In genomic region chr4:62525489-62525811, GRCm38 (mm10) we compare ENCODE assay signal across 8 mouse cellular contexts. TPM values are rescaled to one million over a fixed set of nuclear protein-coding genes. Genes with fewer than 3 reads are reported as not detected.
A peak's percentile ranks its signal among the peaks of the same experiment; 100 is the strongest.
DNase-seq lines count a peak whose midpoint lies in the region; ATAC-seq and TF ChIP-seq lines count a peak whose summit lies in the region.

No protein-coding gene starts in this region.

- H3K4me1 ChIP-seq in cerebellum, adult 2 months (ENCODE audit: control insufficient read depth, insufficient read depth, low read length), result peaks cover 3% of the 10 kb centered on the region; the same call in 1 of the 2 replicates
- peaks cover 2% of the 10 kb centered on the region; the same call in 1 of the 2 replicates for H3K4me1 ChIP-seq in neural tube, embryonic 11.5 days (ENCODE audit: control insufficient read depth, insufficient read depth, low read length)
- H3K4me1 ChIP-seq in liver, embryonic 12.5 days, result peaks cover 51% of the 10 kb centered on the region

- no peak for TF ChIP-seq CTCF in cerebellum, adult 2 months (IDR thresholded peaks at IDR 0.05; ENCODE audit: borderline replicate concordance, insufficient read depth, low read depth, low read length)

- no peak for DNase-seq in cerebellum, adult 2 months
- no peak for DNase-seq in cerebellum, postnatal 25 days
- no peak for DNase-seq in neural tube, embryonic 11.5 days (ENCODE audit: low spot score)
- no peak for DNase-seq in neural tube, embryonic 10.5 days (ENCODE audit: extremely low spot score, low spot score)
- DNase-seq in adrenal gland, adult 18-20 months (ENCODE audit: low spot score in 2 of 2), result no peak
- DNase-seq in left cerebral cortex, postnatal 14 days (ENCODE audit: low spot score in 2 of 2), result no peak
- DNase-seq in adrenal gland, postnatal 4 days (ENCODE audit: low spot score in 2 of 2), result no peak

- no peaks in the 10 kb centered on the region for H3K9me3 ChIP-seq in neural tube, embryonic 11.5 days (ENCODE audit: control insufficient read depth, low read length)
- H3K9me3 ChIP-seq in liver, embryonic 12.5 days (replicated peaks), result no peaks in the 10 kb centered on the region

- TF ChIP-seq POLR2A in cerebellum, adult 2 months (IDR thresholded peaks at IDR 0.05; ENCODE audit: borderline replicate concordance, insufficient read depth, low read length), result no peak

- WGBS in cerebellum, adult 2 months, result under 1% methylated on average over 10 of the region's 10 CpGs
- WGBS in neural tube, embryonic 11.5 days, result under 1% methylated on average over 10 of the region's 10 CpGs
- 2% methylated on average over 10 of the region's 10 CpGs for WGBS in liver, embryonic 12.5 days (ENCODE audit: insufficient replicate concordance)

- H3K4me2 ChIP-seq in neural tube, embryonic 11.5 days (ENCODE audit: low read depth), result peak overlapping the region; percentile 30
- peak overlapping the region; percentile 80 for H3K4me2 ChIP-seq in liver, embryonic 12.5 days

- no peak for ATAC-seq in neural tube, embryonic 11.5 days (ENCODE audit: insufficient read depth, low FRiP score, low TSS enrichment)
- no peak for ATAC-seq in liver, embryonic 12.5 days

- H3K4me3 ChIP-seq in cerebellum, adult 2 months (replicated peaks; ENCODE audit: insufficient read depth, low read depth, low read length), result peak overlapping the region; percentile 94
- H3K4me3 ChIP-seq in neural tube, embryonic 11.5 days (ENCODE audit: low read depth, low read length), result peak overlapping the region; percentile 81
- H3K4me3 ChIP-seq in liver, embryonic 12.5 days, result peak overlapping the region; percentile 96

- H3K9ac ChIP-seq in neural tube, embryonic 11.5 days (ENCODE audit: low read length), result no peak overlapping the region; the same call in 1 of the 2 replicates
- no peak overlapping the region for H3K9ac ChIP-seq in liver, embryonic 12.5 days

- intact Hi-C loops in left cerebral cortex, postnatal 14 days (cut with DNase I), result no loop called here

- H3K27me3 ChIP-seq in cerebellum, adult 2 months (ENCODE audit: control insufficient read depth, insufficient read depth, low read length), result no peaks in the 10 kb centered on the region
- no peaks in the 10 kb centered on the region for H3K27me3 ChIP-seq in neural tube, embryonic 11.5 days (ENCODE audit: control insufficient read depth, insufficient read depth, low read length)
- no peaks in the 10 kb centered on the region; the same call in 1 of the 2 replicates for H3K27me3 ChIP-seq in liver, embryonic 12.5 days (replicated peaks)

- H3K27ac ChIP-seq in cerebellum, adult 2 months (ENCODE audit: insufficient read depth, low read length), result no peak overlapping the region
- no peak overlapping the region for H3K27ac ChIP-seq in neural tube, embryonic 11.5 days (ENCODE audit: low read depth, low read length)
- no peak overlapping the region; the same call in 1 of the 2 replicates for H3K27ac ChIP-seq in liver, embryonic 12.5 days

- H3K36me3 ChIP-seq in neural tube, embryonic 11.5 days (ENCODE audit: control insufficient read depth, insufficient read depth, low read length), result 0 out of 2 replicates have a peak, but pooled peaks cover 2% of the 10 kb centered on the region
- H3K36me3 ChIP-seq in liver, embryonic 12.5 days, result peaks cover 21% of the 10 kb centered on the region

RNA-seq across cellular contexts. Expression of gene 4933430I17Rik, which starts 0.3 kb away (rescaled TPM):
- 0.52 and 0.72 TPM in 2 replicates for polyA plus RNA-seq in cerebellum, adult 2 months (2012; rRNA removed)
- 0.92 and 1.0 TPM in 2 replicates for polyA plus RNA-seq in neural tube, embryonic 11.5 days (2014; fragmentation: Nextera tagmentation; extraction: Ambion mirVana)
- polyA plus RNA-seq in liver, embryonic 12.5 days (2016; fragmentation: Nextera tagmentation; extraction: Ambion mirVana), result 0.12 and 0.21 TPM in 2 replicates
- under 1 TPM; 0.27 to 0.29 TPM for total RNA-seq in adrenal gland, adult 18-20 months (2021)
- total RNA-seq in left cerebral cortex, postnatal 14 days (2021), result under 1 TPM; 0.33 to 0.61 TPM
- under 1 TPM; 0.62 to 0.87 TPM for total RNA-seq in adrenal gland, postnatal 4 days (2021)

RNA-seq across cellular contexts. Expression of gene Pole3, which starts 0.6 kb away (rescaled TPM):
- polyA plus RNA-seq in cerebellum, adult 2 months (2012; rRNA removed), result 31.0 and 34.5 TPM in 2 replicates
- 108 and 109 TPM in 2 replicates for polyA plus RNA-seq in neural tube, embryonic 11.5 days (2014; fragmentation: Nextera tagmentation; extraction: Ambion mirVana)
- 80.6 and 84.1 TPM in 2 replicates for polyA plus RNA-seq in liver, embryonic 12.5 days (2016; fragmentation: Nextera tagmentation; extraction: Ambion mirVana)
- total RNA-seq in adrenal gland, adult 18-20 months (2021), result 10 to 100 TPM; 43.7 to 52.1 TPM
- total RNA-seq in left cerebral cortex, postnatal 14 days (2021), result 10 to 100 TPM; 19.5 to 24.4 TPM
- 10 to 100 TPM; 60.4 to 64.4 TPM for total RNA-seq in adrenal gland, postnatal 4 days (2021)

RNA-seq across cellular contexts. Expression of gene Alad, which starts 5.7 kb away (rescaled TPM):
- polyA plus RNA-seq in cerebellum, adult 2 months (2012; rRNA removed), result 64.4 and 72.3 TPM in 2 replicates
- 81.5 and 89.7 TPM in 2 replicates for polyA plus RNA-seq in neural tube, embryonic 11.5 days (2014; fragmentation: Nextera tagmentation; extraction: Ambion mirVana)
- polyA plus RNA-seq in liver, embryonic 12.5 days (2016; fragmentation: Nextera tagmentation; extraction: Ambion mirVana), result 626 and 633 TPM in 2 replicates
- 100 to 1,000 TPM in 1 of 2 experiments, 10 to 100 TPM in 1; 92.6 to 112 TPM for total RNA-seq in adrenal gland, adult 18-20 months (2021)
- 10 to 100 TPM; 22.2 to 25.4 TPM for total RNA-seq in left cerebral cortex, postnatal 14 days (2021)
- total RNA-seq in adrenal gland, postnatal 4 days (2021), result 100 to 1,000 TPM; 108 to 110 TPM

RNA-seq across cellular contexts. Expression of gene Hdhd3, which starts 22.2 kb away (rescaled TPM):
- polyA plus RNA-seq in cerebellum, adult 2 months (2012; rRNA removed), result 9.3 and 9.7 TPM in 2 replicates
- 11.2 and 14.8 TPM in 2 replicates for polyA plus RNA-seq in neural tube, embryonic 11.5 days (2014; fragmentation: Nextera tagmentation; extraction: Ambion mirVana)
- 4.3 and 4.6 TPM in 2 replicates for polyA plus RNA-seq in liver, embryonic 12.5 days (2016; fragmentation: Nextera tagmentation; extraction: Ambion mirVana)
- total RNA-seq in adrenal gland, adult 18-20 months (2021), result 10 to 100 TPM in 1 of 2 experiments, 1 to 10 TPM in 1; 9.8 to 21.4 TPM
- total RNA-seq in left cerebral cortex, postnatal 14 days (2021), result 1 to 10 TPM; 9.1 to 9.8 TPM
- total RNA-seq in adrenal gland, postnatal 4 days (2021), result 10 to 100 TPM; 14.3 to 14.7 TPM

RNA-seq across cellular contexts. Expression of gene Rgs3, which starts 34.2 kb away (rescaled TPM):
- polyA plus RNA-seq in cerebellum, adult 2 months (2012; rRNA removed), result 92.7 and 97.5 TPM in 2 replicates
- polyA plus RNA-seq in neural tube, embryonic 11.5 days (2014; fragmentation: Nextera tagmentation; extraction: Ambion mirVana), result 29.4 and 31.6 TPM in 2 replicates
- 8.1 and 9.0 TPM in 2 replicates for polyA plus RNA-seq in liver, embryonic 12.5 days (2016; fragmentation: Nextera tagmentation; extraction: Ambion mirVana)
- 10 to 100 TPM; 23.2 to 24.3 TPM for total RNA-seq in adrenal gland, adult 18-20 months (2021)
- total RNA-seq in left cerebral cortex, postnatal 14 days (2021), result 10 to 100 TPM; 22.2 to 27.2 TPM
- 10 to 100 TPM; 45.4 to 45.5 TPM for total RNA-seq in adrenal gland, postnatal 4 days (2021)
